Mouse (Mus musculus) liver, adult 2 months (tissue): ENCODE measurements around the gene Glud1.

Source experiments
- CTCF ChIP-seq: fragments of 200-500 bp; IDR thresholded peaks from 2 replicates; pipeline ENCODE4 v1.5.1; 2011; ENCODE audit warnings: low read depth, low read length, control low read depth
- POLR2A ChIP-seq: fragments of 200-500 bp; IDR thresholded peaks from 2 replicates; pipeline ENCODE4 v1.6.1; 2011; ENCODE audit warnings: low read length, control low read depth; ENCODE audit not compliant: insufficient read depth; ENCODE audit errors: extremely low read depth

- peak; percentile 98 for TF ChIP-seq POLR2A
- no peak for TF ChIP-seq CTCF
Measured at GRCm38 (mm10) chr14:34310234-34310965, at the start of gene Glud1, which contains the start of gene Shld2.
